Mouse (Mus musculus) MEL (cell line): ENCODE measurements at regions not wholly inside any gene's neighbourhood (a gene's known extent, or its start where the extent isn't known, plus 50 kb on each side); places are given as distances from the start of the nearest gene placed in this dataset.

ENCODE experiments used
- DNase-seq: peaks from one replicate; pipeline ENCODE4 v3.0.0; 2011; ENCODE audit warnings: low read depth, low spot score
- H3K27ac ChIP-seq: 2 replicates; pipeline ENCODE4 v1.5.1; 2012; ENCODE audit warnings: low read depth, mild to moderate bottlenecking, control low read depth, low read length, moderate library complexity; ENCODE audit not compliant: control insufficient read depth
- H3K27me3 ChIP-seq, 2 experiments: fragments of 150-350 bp in 1 of 2; sonication (generic) in 1 of 2; 2 replicates each; pipeline ENCODE4 v1.6.1; 2012; ENCODE audit warnings: low read length in 2 of 2, mild to moderate bottlenecking in 2 of 2, improper control_type of control experiment in 1 of 2, moderate library complexity in 1 of 2; ENCODE audit not compliant: insufficient read depth in 2 of 2, control insufficient read depth in 1 of 2
- H3K36me3 ChIP-seq, 2 experiments: 2 replicates each; pipeline ENCODE4 v1.6.1; 2012 to 2014; ENCODE audit warnings: low read length in 2 of 2, improper control_type of control experiment in 1 of 2, inconsistent platforms in 1 of 2, mild to moderate bottlenecking in 1 of 2; ENCODE audit not compliant: insufficient read depth in 2 of 2, control insufficient read depth in 1 of 2
- H3K4me1 ChIP-seq, 2 experiments: fragments of 150-350 bp in 1 of 2; sonication (generic) in 1 of 2; 2 replicates each; pipeline ENCODE4 v1.6.1; 2012; ENCODE audit warnings: low read length in 2 of 2, improper control_type of control experiment in 1 of 2, mild to moderate bottlenecking in 1 of 2; ENCODE audit not compliant: insufficient read depth in 2 of 2, control insufficient read depth in 1 of 2
- H3K4me3 ChIP-seq, 2 experiments: fragments of 150-350 bp in 1 of 2; sonication (generic) in 1 of 2; 2 replicates each; pipeline ENCODE4 v1.5.1; 2012; ENCODE audit warnings: low read depth in 2 of 2, low read length in 2 of 2, mild to moderate bottlenecking in 2 of 2, moderate library complexity in 2 of 2, control low read depth in 1 of 2, improper control_type of control experiment in 1 of 2; ENCODE audit not compliant: control insufficient read depth in 1 of 2, insufficient read depth in 1 of 2
- H3K79me2 ChIP-seq: 2 replicates; pipeline ENCODE4 v1.6.1; 2012; ENCODE audit warnings: mild to moderate bottlenecking, low read length, moderate library complexity; ENCODE audit not compliant: control insufficient read depth, poor library complexity, insufficient read depth
- H3K9ac ChIP-seq: 2 replicates; pipeline ENCODE4 v1.6.1; 2012; ENCODE audit warnings: low read depth, mild to moderate bottlenecking, control low read depth, low read length, moderate library complexity; ENCODE audit not compliant: control insufficient read depth, poor library complexity, severe bottlenecking
- H3K9me3 ChIP-seq: fragments of 150-350 bp; sonication (generic); replicated peaks from 2 replicates; pipeline ENCODE4 v1.6.1; 2012; ENCODE audit warnings: mild to moderate bottlenecking, low read length, improper control_type of control experiment, moderate library complexity; ENCODE audit not compliant: insufficient read depth
- BHLHE40 ChIP-seq: IDR thresholded peaks from 2 replicates; pipeline ENCODE4 v1.6.1; 2012; ENCODE audit warnings: low read depth, mild to moderate bottlenecking, inconsistent platforms, low read length, improper control_type of control experiment, borderline replicate concordance
- CHD1 ChIP-seq: IDR thresholded peaks from 2 replicates; pipeline ENCODE4 v1.6.1; 2012; ENCODE audit warnings: low read depth, mild to moderate bottlenecking, inconsistent platforms, low read length, improper control_type of control experiment
- CHD2 ChIP-seq: IDR thresholded peaks from 2 replicates; pipeline ENCODE4 v1.6.1; 2011; ENCODE audit warnings: low read length, improper control_type of control experiment
- E2F4 ChIP-seq: IDR thresholded peaks from 2 replicates; pipeline ENCODE4 v1.6.1; 2011; ENCODE audit warnings: low read depth, low read length, improper control_type of control experiment, borderline replicate concordance
- ELF1 ChIP-seq: IDR thresholded peaks from 2 replicates; pipeline ENCODE4 v1.6.1; 2014; ENCODE audit warnings: low read depth, mild to moderate bottlenecking, inconsistent platforms, low read length, improper control_type of control experiment, moderate library complexity
- EP300 ChIP-seq, 2 experiments: IDR thresholded peaks; 2 replicates each; pipeline ENCODE4 v1.6.1; 2011; ENCODE audit warnings: improper control_type of control experiment in 2 of 2, low read length in 2 of 2, low read depth in 1 of 2, mild to moderate bottlenecking in 1 of 2
- ETS1 ChIP-seq: IDR thresholded peaks from 2 replicates; pipeline ENCODE4 v1.6.1; 2012; ENCODE audit warnings: low read depth, mild to moderate bottlenecking, inconsistent platforms, low read length, improper control_type of control experiment, moderate library complexity
- GABPA ChIP-seq: IDR thresholded peaks from 2 replicates; pipeline ENCODE4 v1.6.1; 2012; ENCODE audit warnings: low read depth, mild to moderate bottlenecking, inconsistent platforms, low read length, improper control_type of control experiment, moderate library complexity
- GATA1 ChIP-seq: IDR thresholded peaks from 2 replicates; pipeline ENCODE4 v1.6.1; 2011; ENCODE audit warnings: low read depth, low read length, improper control_type of control experiment
- JUND ChIP-seq: IDR thresholded peaks from 2 replicates; pipeline ENCODE4 v1.6.1; 2011; ENCODE audit warnings: low read depth, mild to moderate bottlenecking, improper control_type of control experiment, low read length
- MAFK ChIP-seq: IDR thresholded peaks from 2 replicates; pipeline ENCODE4 v1.6.1; 2011; ENCODE audit warnings: low read depth, mild to moderate bottlenecking, low read length, improper control_type of control experiment, borderline replicate concordance
- MAZ ChIP-seq: IDR thresholded peaks from 2 replicates; pipeline ENCODE4 v1.6.1; 2012; ENCODE audit warnings: low read depth, mild to moderate bottlenecking, inconsistent platforms, low read length, improper control_type of control experiment
- MEF2A ChIP-seq: IDR thresholded peaks from 2 replicates; pipeline ENCODE4 v1.6.1; 2014; ENCODE audit warnings: low read depth, mild to moderate bottlenecking, inconsistent platforms, low read length, improper control_type of control experiment; ENCODE audit not compliant: poor library complexity, insufficient replicate concordance, severe bottlenecking; ENCODE audit errors: extremely low read depth
- MXI1 ChIP-seq: IDR thresholded peaks from 2 replicates; pipeline ENCODE4 v1.6.1; 2011; ENCODE audit warnings: mild to moderate bottlenecking, low read depth, low read length, improper control_type of control experiment
- MYB ChIP-seq: IDR thresholded peaks from 2 replicates; pipeline ENCODE4 v1.6.1; 2011; ENCODE audit warnings: mild to moderate bottlenecking, low read depth, low read length, improper control_type of control experiment
- MYC ChIP-seq: IDR thresholded peaks from 2 replicates; pipeline ENCODE4 v1.6.1; 2011; ENCODE audit warnings: low read depth, mild to moderate bottlenecking, low read length, improper control_type of control experiment, moderate library complexity
- NELFE ChIP-seq: IDR thresholded peaks from 2 replicates; pipeline ENCODE4 v1.6.1; 2011; ENCODE audit warnings: low read depth, low read length, improper control_type of control experiment
- NRF1 ChIP-seq: IDR thresholded peaks from 2 replicates; pipeline ENCODE4 v1.6.1; 2014; ENCODE audit warnings: low read depth, mild to moderate bottlenecking, inconsistent platforms, low read length, improper control_type of control experiment, moderate library complexity; ENCODE audit not compliant: poor library complexity, insufficient read depth, severe bottlenecking
- POLR2AphosphoS2 ChIP-seq: IDR thresholded peaks from 2 replicates; pipeline ENCODE4 v1.6.1; 2011; ENCODE audit warnings: low read length, improper control_type of control experiment
- POLR2AphosphoS5 ChIP-seq: IDR thresholded peaks from 2 replicates; pipeline ENCODE4 v1.6.1; 2012; ENCODE audit warnings: low read depth, borderline replicate concordance, mild to moderate bottlenecking, inconsistent platforms, low read length, moderate library complexity, mixed read lengths
- RAD21 ChIP-seq: IDR thresholded peaks from 2 replicates; pipeline ENCODE4 v1.6.1; 2011; ENCODE audit warnings: mild to moderate bottlenecking, low read depth, low read length, improper control_type of control experiment
- SIN3A ChIP-seq: IDR thresholded peaks from 2 replicates; pipeline ENCODE4 v1.6.1; 2012; ENCODE audit warnings: low read length, improper control_type of control experiment, inconsistent platforms
- TCF12 ChIP-seq: IDR thresholded peaks from 2 replicates; pipeline ENCODE4 v1.6.1; 2014; ENCODE audit warnings: low read depth, mild to moderate bottlenecking, inconsistent platforms, low read length, improper control_type of control experiment, moderate library complexity
- UBTF ChIP-seq: IDR thresholded peaks from 2 replicates; pipeline ENCODE4 v1.6.1; 2012; ENCODE audit warnings: low read depth, mild to moderate bottlenecking, inconsistent platforms, low read length, improper control_type of control experiment, moderate library complexity, borderline replicate concordance; ENCODE audit not compliant: insufficient read depth
- USF2 ChIP-seq, 2 experiments: IDR thresholded peaks; 2 replicates each; pipeline ENCODE4 v1.6.1; 2011 to 2012; ENCODE audit warnings: improper control_type of control experiment in 2 of 2, low read length in 2 of 2, borderline replicate concordance in 1 of 2, inconsistent platforms in 1 of 2, low read depth in 1 of 2, mild to moderate bottlenecking in 1 of 2; ENCODE audit not compliant: insufficient read depth in 1 of 2
- ZC3H11A ChIP-seq: IDR thresholded peaks from 2 replicates; pipeline ENCODE4 v1.6.1; 2012; ENCODE audit warnings: low read depth, mild to moderate bottlenecking, inconsistent platforms, low read length, improper control_type of control experiment
- ZKSCAN1 ChIP-seq: IDR thresholded peaks from 2 replicates; pipeline ENCODE4 v1.6.1; 2012; ENCODE audit warnings: low read depth, mild to moderate bottlenecking, inconsistent platforms, low read length, improper control_type of control experiment, moderate library complexity
- ZMIZ1 ChIP-seq: IDR thresholded peaks from 2 replicates; pipeline ENCODE4 v1.6.1; 2012; ENCODE audit warnings: low read depth, mild to moderate bottlenecking, inconsistent platforms, low read length, improper control_type of control experiment, moderate library complexity
- ZNF384 ChIP-seq: IDR thresholded peaks from 2 replicates; pipeline ENCODE4 v1.6.1; 2012; ENCODE audit warnings: low read depth, mild to moderate bottlenecking, inconsistent platforms, low read length, improper control_type of control experiment

DNA sequence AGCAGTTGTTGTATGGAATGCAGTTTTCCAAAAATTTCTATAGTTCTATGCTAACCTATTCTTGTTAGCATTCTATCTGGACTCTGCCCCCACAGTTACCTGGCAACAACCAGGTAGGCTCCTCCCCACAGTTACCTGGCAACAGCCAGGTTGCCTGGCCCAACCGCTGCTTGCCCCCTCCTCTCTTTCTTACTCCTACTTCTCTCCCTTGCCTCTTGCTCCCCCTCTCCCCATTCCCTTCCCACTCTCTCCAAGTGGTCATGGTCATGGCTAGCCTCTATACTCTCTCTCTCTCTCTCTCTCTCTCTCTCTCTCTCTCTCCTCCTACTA, 70.4 kb upstream of the Cpsf6 start:
- H3K36me3 ChIP-seq = peaks cover 0 to 6% of the 10 kb centered on the region in 2 experiments; a peak in 2 of 4 replicates
- H3K27ac ChIP-seq = no peak overlapping the region
- H3K4me3 ChIP-seq = no peak overlapping the region
- no peak for DNase-seq
- H3K27me3 ChIP-seq = no peaks in the 10 kb centered on the region
- no peaks in the 10 kb centered on the region for H3K79me2 ChIP-seq
- peaks cover 0 to 16% of the 10 kb centered on the region in 2 experiments; a peak in 2 of 4 replicates for H3K4me1 ChIP-seq
- no peaks in the 10 kb centered on the region for H3K9me3 ChIP-seq
- no peak overlapping the region for H3K9ac ChIP-seq
- no peak for TF ChIP-seq ZNF384
- TF ChIP-seq MAZ = no peak
- TF ChIP-seq CHD1 = no peak
- no peak for TF ChIP-seq MEF2A
- no peak for TF ChIP-seq MAFK
- TF ChIP-seq ELF1 = no peak
- TF ChIP-seq CHD2 = no peak
- TF ChIP-seq GATA1 = no peak
- TF ChIP-seq E2F4 = no peak
- no peak for TF ChIP-seq SIN3A
- no peak for TF ChIP-seq POLR2AphosphoS5
- no peak for TF ChIP-seq ZKSCAN1
- TF ChIP-seq POLR2AphosphoS2 = no peak
- TF ChIP-seq UBTF = no peak
- no peak for TF ChIP-seq ZC3H11A
- TF ChIP-seq BHLHE40 = no peak
- TF ChIP-seq ETS1 = no peak

- Histone ChIP-seq H3K9ac (no peak overlapping the region), H3K36me3 (peaks cover 0 to 6% of the 10 kb centered on the region in 2 experiments; a peak in 2 of 4 replicates), H3K4me3 (no peak overlapping the region), H3K27ac (no peak overlapping the region), H3K27me3 (no peaks in the 10 kb centered on the region), H3K79me2 (no peaks in the 10 kb centered on the region), H3K9me3 (no peaks in the 10 kb centered on the region), H3K4me1 (peaks cover 0 to 14% of the 10 kb centered on the region in 2 experiments; a peak in 2 of 4 replicates)
- TF ChIP-seq CHD2 (no peak), TCF12 (no peak), MXI1 (no peak), MYB (no peak), ELF1 (no peak), MYC (no peak), RAD21 (no peak), MEF2A (no peak), GABPA (no peak), ZC3H11A (no peak), NRF1 (no peak), POLR2AphosphoS2 (no peak), NELFE (no peak), USF2 (IDR thresholded peaks at IDR 0.05; ENCODE audit: borderline replicate concordance in 1 of 2, insufficient read depth in 1 of 2, low read depth in 1 of 2, low read length in 2 of 2) (no peak), ZKSCAN1 (no peak), ZMIZ1 (no peak), ETS1 (no peak), EP300 (IDR thresholded peaks at IDR 0.05; ENCODE audit: low read depth in 1 of 2, low read length in 2 of 2) (no peak), E2F4 (no peak), JUND (no peak)
- no peak for DNase-seq
Observed at GRCm38 (mm10) chr10:117449416-117450239, 69.8 kb upstream of the Cpsf6 start.
